Mouse (Mus musculus) hindbrain, embryonic 14.5 days (tissue): Measurements from ENCODE around the gene Men1. TPM values are rescaled to one million over a fixed set of nuclear protein-coding genes. Genes with fewer than 3 reads are reported as not detected.

Source experiments
- ATAC-seq: fragments of 200-750 bp; cut with Nextera tagmentation; 2 replicates; pipeline ENCODE4 v1.8.0; 2017; ENCODE audit warnings: moderate number of reproducible peaks, mild to moderate bottlenecking, moderate TSS enrichment, moderate library complexity; ENCODE audit not compliant: low FRiP score
- DNase-seq: peaks from one replicate; pipeline ENCODE4 v3.0.0-alpha.2; 2015; ENCODE audit warnings: low spot score
- H3K27ac ChIP-seq: fragments of 300-500 bp; sonication (generic); 2 replicates; pipeline ENCODE4 v1.5.1; 2014; ENCODE audit warnings: mild to moderate bottlenecking, moderate library complexity
- H3K27me3 ChIP-seq: fragments of 300-500 bp; sonication (generic); 2 replicates; pipeline ENCODE4 v1.6.1; 2014; ENCODE audit warnings: mild to moderate bottlenecking, low read length, mixed read lengths; ENCODE audit not compliant: control insufficient read depth, insufficient read depth
- H3K36me3 ChIP-seq: fragments of 300-500 bp; sonication (generic); replicated peaks from 2 replicates; pipeline ENCODE4 v1.6.1; 2014; ENCODE audit not compliant: control insufficient read depth, insufficient read depth
- H3K4me1 ChIP-seq: fragments of 300-500 bp; sonication (generic); replicated peaks from 2 replicates; pipeline ENCODE4 v1.6.1; 2014; ENCODE audit warnings: antibody characterized with exemption, low read length, mixed read lengths; ENCODE audit not compliant: control insufficient read depth, insufficient read depth
- H3K4me2 ChIP-seq: fragments of 300-500 bp; sonication (generic); replicated peaks from 2 replicates; pipeline ENCODE4 v1.6.1; 2014; ENCODE audit warnings: mild to moderate bottlenecking, moderate library complexity
- H3K4me3 ChIP-seq: fragments of 300-500 bp; sonication (generic); replicated peaks from 2 replicates; pipeline ENCODE4 v1.5.1; 2014; ENCODE audit warnings: mild to moderate bottlenecking, low read length
- H3K9ac ChIP-seq: fragments of 300-500 bp; sonication (generic); 2 replicates; pipeline ENCODE4 v1.6.1; 2014
- H3K9me3 ChIP-seq: fragments of 300-500 bp; sonication (generic); 2 replicates; pipeline ENCODE4 v1.6.1; 2016; ENCODE audit warnings: low read length; ENCODE audit not compliant: control insufficient read depth
- WGBS: fragments of 180-500 bp; shearing (Covaris S2); extraction: QIAGEN DNeasy Blood & Tissue Kit; methylation state at CpG from one replicate; pipeline ENCODE4 v1.1.7; 2014; 5-methylcytosine and 5-hydroxymethylcytosine counted together
- polyA plus RNA-seq: library from polyadenylated mRNA; unstranded; fragments of >200 nt; fragmentation: Nextera tagmentation; extraction: Ambion mirVana; gene quantifications from 2 replicates; pipeline ENCODE4 v1.2.1, GENCODE M21; 2014

Men1 gene
- polyA plus RNA-seq, 1 experiment from 2014 or later = 46.7 TPM

DNA sequence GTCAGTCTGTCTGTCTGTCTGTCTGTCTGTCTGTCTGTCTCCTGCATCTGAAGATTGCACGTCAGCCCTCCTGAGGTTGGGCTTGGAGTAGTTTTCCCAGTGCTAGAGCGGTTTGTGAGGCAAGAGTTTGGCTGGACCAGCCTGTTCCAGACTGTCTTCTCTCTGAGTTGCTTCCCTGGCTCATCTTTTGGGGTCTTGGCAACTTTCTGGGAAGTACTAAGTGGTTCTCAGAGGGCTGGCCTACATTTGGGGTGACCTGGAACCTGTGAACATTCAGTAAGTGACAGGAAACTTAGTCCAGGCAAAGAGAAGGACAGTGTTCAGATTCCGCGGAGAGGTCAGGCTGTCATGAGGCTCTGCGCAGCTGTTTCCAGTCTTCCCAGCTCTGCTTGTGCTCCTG is 42.5 kb upstream of the Men1 start:
- H3K4me2 ChIP-seq = no peak overlapping the region
- H3K9me3 ChIP-seq = no peaks in the 10 kb centered on the region
- no peak overlapping the region for H3K4me3 ChIP-seq
- DNase-seq = no peak
- H3K27me3 ChIP-seq = no peaks in the 10 kb centered on the region
- H3K36me3 ChIP-seq = peaks cover 44% of the 10 kb centered on the region
- H3K4me1 ChIP-seq = peaks cover 2% of the 10 kb centered on the region; the same call in 1 of the 2 replicates
- H3K9ac ChIP-seq = no peak overlapping the region
- 88% methylated on average over 5 of the region's 5 CpGs for WGBS
- H3K27ac ChIP-seq = no peak overlapping the region
- no peak for ATAC-seq

DNA sequence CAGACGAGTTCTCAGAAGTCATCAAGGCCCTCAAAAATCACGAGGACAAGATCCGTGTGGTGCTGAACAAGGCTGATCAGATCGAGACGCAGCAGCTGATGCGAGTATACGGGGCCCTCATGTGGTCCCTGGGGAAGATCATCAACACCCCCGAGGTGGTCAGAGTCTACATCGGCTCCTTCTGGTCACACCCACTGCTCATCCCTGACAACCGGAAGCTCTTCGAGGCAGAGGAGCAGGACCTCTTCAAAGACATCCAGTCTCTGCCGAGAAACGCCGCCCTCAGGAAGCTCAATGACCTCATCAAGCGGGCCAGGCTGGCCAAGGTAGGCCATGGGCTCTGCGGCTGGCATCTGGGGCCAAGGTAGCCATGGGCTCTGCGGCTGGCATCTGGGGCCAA is 40.5 kb upstream of the Men1 start:
- no peak overlapping the region for H3K27ac ChIP-seq
- H3K4me1 ChIP-seq = no peaks in the 10 kb centered on the region
- 95% methylated on average over 17 of the region's 17 CpGs for WGBS
- ATAC-seq = no peak
- H3K36me3 ChIP-seq = peaks cover 51% of the 10 kb centered on the region
- H3K4me2 ChIP-seq = no peak overlapping the region
- no peak for DNase-seq
- H3K9me3 ChIP-seq = no peaks in the 10 kb centered on the region
- no peaks in the 10 kb centered on the region for H3K27me3 ChIP-seq
- no peak overlapping the region for H3K9ac ChIP-seq
- H3K4me3 ChIP-seq = no peak overlapping the region

DNA sequence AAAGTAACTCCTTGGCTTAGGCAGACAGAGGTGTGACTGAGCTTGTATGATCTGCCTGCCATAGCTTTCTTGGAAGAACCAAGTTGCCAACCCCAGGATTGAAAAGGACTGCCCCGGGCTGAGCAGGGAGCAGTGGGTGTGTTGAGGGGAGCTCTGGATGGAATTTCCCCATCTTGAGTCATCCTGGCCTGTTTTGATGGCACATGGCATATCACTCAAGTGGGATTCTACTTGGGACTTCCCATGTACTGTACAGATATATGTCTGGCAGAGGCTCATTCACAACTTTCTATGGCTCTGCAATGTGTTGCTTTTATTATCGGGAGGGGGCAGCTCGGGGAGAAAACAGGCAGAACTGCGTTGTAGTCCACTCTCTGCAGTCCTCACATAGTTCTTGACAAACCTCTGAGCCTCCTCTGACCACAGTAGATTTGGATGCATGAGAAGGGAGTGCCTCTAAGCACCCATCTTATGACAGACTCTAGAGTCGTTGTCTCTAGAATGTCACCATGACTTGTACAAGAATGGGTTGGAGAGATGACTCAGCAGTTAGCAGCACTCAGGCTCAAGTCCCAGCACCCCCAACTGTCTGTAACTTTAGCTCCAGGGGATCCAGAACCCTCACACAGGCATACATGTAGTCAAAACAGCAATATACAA is 38.1 kb upstream of the Men1 start:
- Histone ChIP-seq H3K27me3 (no peaks in the 10 kb centered on the region), H3K4me2 (no peak overlapping the region), H3K9ac (no peak overlapping the region), H3K9me3 (no peaks in the 10 kb centered on the region), H3K27ac (no peak overlapping the region), H3K4me1 (no peaks in the 10 kb centered on the region), H3K36me3 (peaks cover 61% of the 10 kb centered on the region), H3K4me3 (no peak overlapping the region)
- no peak for DNase-seq
- no peak for ATAC-seq
- WGBS = 90% methylated on average over 5 of the region's 5 CpGs

DNA sequence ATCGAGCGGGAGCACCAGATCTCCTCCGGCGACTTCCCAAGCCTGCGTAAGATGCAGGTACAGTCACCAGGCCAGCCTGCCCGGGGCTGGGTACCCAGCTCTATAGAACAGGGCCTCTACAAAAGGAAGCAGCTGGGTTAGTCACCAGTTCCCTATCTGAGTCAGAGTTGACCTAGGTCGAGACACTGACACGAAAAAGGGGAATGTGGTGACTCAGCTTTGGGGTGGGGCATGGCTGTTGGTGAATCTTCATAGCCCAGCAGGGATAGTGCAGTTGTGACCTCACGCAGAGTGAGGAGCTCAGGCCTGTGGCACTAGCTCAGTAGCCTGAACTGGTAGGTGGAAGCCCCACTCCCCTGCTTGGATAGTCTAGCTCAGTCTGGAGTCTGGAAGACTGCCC is 37.1 kb upstream of the Men1 start:
- ATAC-seq = no peak
- Histone ChIP-seq H3K27ac (no peak overlapping the region), H3K9ac (no peak overlapping the region), H3K9me3 (no peaks in the 10 kb centered on the region), H3K4me1 (no peaks in the 10 kb centered on the region), H3K4me3 (no peak overlapping the region), H3K36me3 (peaks cover 61% of the 10 kb centered on the region), H3K4me2 (no peak overlapping the region), H3K27me3 (no peaks in the 10 kb centered on the region)
- no peak for DNase-seq
- WGBS = 91% methylated on average over 9 of the region's 9 CpGs

DNA sequence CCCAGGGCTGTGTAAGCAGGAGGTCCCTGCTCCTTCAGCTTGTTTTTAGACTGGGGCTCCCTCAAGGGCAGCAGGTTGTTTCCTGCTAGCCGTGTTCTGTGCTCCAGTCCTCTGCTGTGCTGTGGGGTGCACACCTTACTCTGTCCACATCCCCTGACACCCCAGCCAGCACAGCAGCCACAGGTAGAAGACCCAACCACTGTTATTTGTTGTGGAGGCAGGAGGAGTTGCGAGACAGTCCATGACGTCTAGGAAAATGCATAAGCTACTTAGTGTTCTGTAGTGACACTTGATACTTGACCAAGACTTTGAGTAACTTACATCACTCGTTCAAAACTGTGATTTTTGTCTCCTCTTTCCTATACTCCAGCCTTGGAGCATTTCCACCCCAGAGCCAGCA is 35.8 kb upstream of the Men1 start:
- Histone ChIP-seq H3K9ac (no peak overlapping the region), H3K4me3 (no peak overlapping the region), H3K4me1 (no peaks in the 10 kb centered on the region), H3K9me3 (no peaks in the 10 kb centered on the region), H3K4me2 (no peak overlapping the region), H3K27ac (no peak overlapping the region), H3K27me3 (no peaks in the 10 kb centered on the region), H3K36me3 (peaks cover 61% of the 10 kb centered on the region)
- 79% methylated on average over 4 of the region's 4 CpGs for WGBS
- no peak for ATAC-seq
- DNase-seq = no peak

DNA sequence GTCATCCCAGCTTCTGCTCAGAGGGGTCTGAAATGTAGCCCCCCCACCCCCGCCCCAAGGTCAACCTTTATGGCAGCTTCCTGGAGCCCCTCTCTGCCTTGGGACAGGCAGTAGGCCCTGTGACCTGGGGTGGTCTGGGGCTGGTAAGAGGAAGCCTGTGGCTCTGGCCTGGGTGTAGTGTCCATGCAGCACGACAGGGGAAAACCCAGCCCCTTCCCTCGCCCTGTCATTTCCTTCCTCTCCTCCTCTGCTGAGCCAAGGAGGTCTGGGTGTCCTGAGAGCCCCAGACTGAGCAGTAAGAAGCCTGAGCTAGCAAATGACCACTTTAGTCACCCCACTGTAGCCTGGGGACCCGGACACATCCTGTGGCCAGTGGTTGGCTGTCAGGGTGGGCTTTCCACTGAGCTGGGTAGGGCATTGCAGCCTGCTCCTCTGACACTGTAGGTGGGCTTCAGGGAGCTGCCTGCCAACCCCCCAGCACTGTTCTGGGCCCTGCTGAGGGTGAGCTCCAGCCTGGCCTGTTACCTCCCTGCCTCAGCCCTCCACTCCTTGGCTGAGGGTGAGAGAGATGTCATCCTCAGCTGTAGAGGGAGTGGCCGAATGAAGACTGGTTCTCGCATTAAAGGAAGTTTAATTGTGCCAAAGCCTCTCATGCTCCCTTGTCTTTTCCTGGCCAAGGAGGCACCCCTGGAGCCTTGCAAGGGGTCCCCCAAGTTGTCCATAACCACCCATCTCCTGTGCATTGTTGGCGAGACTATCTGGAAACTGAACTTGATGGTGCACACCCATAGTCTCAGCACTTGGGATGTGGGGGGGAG is 35.1 kb upstream of the Men1 start:
- Histone ChIP-seq H3K4me1 (no peaks in the 10 kb centered on the region), H3K36me3 (peaks cover 55% of the 10 kb centered on the region), H3K4me3 (no peak overlapping the region), H3K4me2 (no peak overlapping the region), H3K9me3 (no peaks in the 10 kb centered on the region), H3K27ac (no peak overlapping the region), H3K9ac (no peak overlapping the region), H3K27me3 (no peaks in the 10 kb centered on the region)
- 84% methylated on average over 7 of the region's 7 CpGs for WGBS
- ATAC-seq (no peak), DNase-seq (no peak)

DNA sequence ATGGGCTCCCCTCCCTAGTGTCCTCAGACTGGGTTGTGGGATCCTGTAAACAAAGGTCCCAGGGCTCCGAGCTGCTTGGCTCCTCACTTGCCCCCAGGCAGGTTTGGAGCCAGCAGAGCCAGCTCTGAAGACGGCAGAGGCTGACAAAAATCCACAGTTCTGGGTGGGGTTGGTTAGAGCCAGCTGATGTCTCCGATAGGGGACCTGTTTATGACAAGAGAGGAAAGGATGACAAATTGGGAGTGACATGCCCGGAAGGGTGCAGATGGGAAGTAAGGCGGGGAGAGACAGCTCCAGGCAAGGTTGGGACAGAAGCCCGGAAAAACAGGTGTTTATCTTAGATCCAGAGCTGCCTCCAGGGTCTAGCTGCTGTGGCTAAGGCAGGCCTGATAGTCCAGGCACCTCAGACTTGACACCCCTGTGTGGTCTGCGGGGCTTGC is 34.4 kb upstream of the Men1 start:
- Histone ChIP-seq H3K27ac (no peak overlapping the region), H3K9ac (no peak overlapping the region), H3K4me2 (no peak overlapping the region), H3K36me3 (peaks cover 48% of the 10 kb centered on the region), H3K9me3 (no peaks in the 10 kb centered on the region), H3K27me3 (no peaks in the 10 kb centered on the region), H3K4me3 (no peak overlapping the region), H3K4me1 (no peaks in the 10 kb centered on the region)
- WGBS = 65% methylated on average over 7 of the region's 7 CpGs
- DNase-seq (no peak), ATAC-seq (no peak)

DNA sequence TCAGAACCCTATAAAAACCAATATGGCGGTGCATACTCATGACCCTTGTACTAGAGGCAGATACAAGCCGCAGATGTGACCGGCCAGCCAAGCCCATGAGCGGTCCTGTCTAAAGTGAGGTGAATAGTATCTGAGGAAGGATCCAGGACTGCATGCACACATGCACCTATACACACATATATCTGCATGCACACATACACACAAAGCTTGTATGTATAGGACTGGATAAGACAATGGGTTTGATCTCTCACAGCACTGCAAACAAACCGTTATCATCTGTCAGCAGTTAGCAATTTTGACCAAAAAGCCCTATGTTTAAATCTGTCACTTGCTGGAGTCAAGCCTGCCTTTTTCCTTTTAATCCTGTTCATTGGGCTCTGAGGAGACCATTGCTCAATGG is 32.7 kb upstream of the Men1 start:
- Histone ChIP-seq H3K27ac (no peak overlapping the region; the same call in 1 of the 2 replicates), H3K4me3 (no peak overlapping the region), H3K27me3 (no peaks in the 10 kb centered on the region), H3K4me2 (no peak overlapping the region), H3K36me3 (peaks cover 32% of the 10 kb centered on the region), H3K9ac (no peak overlapping the region), H3K4me1 (0 out of 2 replicates have a peak, but pooled peaks cover 5% of the 10 kb centered on the region), H3K9me3 (no peaks in the 10 kb centered on the region)
- 95% methylated on average over 5 of the region's 5 CpGs for WGBS
- DNase-seq = no peak
- no peak for ATAC-seq

DNA sequence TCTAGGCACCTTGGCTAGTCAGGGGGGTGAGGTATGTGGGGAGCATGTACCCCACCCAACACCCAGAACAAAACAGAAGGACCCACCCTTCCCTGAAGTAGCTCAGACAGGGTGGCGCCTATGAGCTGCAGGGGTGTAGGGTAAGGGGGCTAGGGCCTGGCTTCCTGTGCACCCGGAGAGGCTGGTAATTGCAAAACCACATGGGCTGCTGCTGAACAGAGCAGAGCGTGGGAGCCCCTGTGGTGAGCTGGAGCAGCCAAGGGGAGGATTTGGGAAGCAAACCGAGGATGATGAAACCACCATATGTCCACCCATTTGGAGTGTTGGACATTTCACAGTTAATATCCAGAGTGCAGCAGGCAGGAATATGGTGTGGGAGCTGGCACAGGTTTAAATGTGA is 32.3 kb upstream of the Men1 start:
- DNase-seq (no peak), ATAC-seq (no peak)
- no peaks in the 10 kb centered on the region for H3K9me3 ChIP-seq
- H3K4me3 ChIP-seq = no peak overlapping the region
- H3K36me3 ChIP-seq = peaks cover 28% of the 10 kb centered on the region
- no peak overlapping the region for H3K4me2 ChIP-seq
- H3K27ac ChIP-seq = no peak overlapping the region; the same call in 1 of the 2 replicates
- H3K27me3 ChIP-seq = no peaks in the 10 kb centered on the region
- WGBS = 51% methylated on average over 4 of the region's 4 CpGs
- H3K4me1 ChIP-seq = 0 out of 2 replicates have a peak, but pooled peaks cover 5% of the 10 kb centered on the region
- H3K9ac ChIP-seq = no peak overlapping the region
